Mouse (Mus musculus): ENCODE data around the gene 9530053A07Rik.

GRCm38 (mm10) chr7:28195414-28196098, 66.3 kb downstream of the 9530053A07Rik start:
- TF ChIP-seq GATA1 (IDR thresholded peaks at IDR 0.05; ENCODE audit: low read length) (no peak), TAL1 (IDR thresholded peaks at IDR 0.05; ENCODE audit: low read length) (no peak)
